Mouse (Mus musculus): Measurements from ENCODE around the gene Exoc2.

DNA sequence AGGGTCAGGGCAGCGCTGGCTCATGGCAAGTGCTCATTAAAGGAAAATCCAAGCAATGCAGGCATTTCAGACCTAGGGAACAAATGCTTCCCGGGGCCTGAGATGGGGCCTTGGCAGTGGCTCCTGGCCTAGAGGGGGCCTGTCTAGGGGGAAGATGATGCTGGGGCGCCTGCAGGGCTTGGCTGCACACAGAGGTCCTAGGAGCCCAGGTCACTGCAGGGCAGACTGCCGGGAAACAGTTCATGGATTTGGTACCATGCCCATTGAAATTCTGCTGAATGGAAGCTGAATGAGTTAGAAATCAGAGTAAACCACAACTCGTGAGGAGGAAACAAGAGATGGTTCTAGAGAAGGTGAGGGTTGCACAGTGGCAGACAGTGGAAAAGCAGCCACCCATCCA, 183.9 kb downstream of the Exoc2 start:
- no peak for TF ChIP-seq CTCF (IDR thresholded peaks at IDR 0.05)
- TF ChIP-seq EP300 (IDR thresholded peaks at IDR 0.05): no peak
